ENCODE assay signal across 1 mouse cellular context in genomic region chr8:70898661-70899198, GRCm38 (mm10).
TF ChIP-seq lines count a peak whose summit lies in the region.

No protein-coding gene starts in this region.

TF ChIP-seq in CH12.LX, 34 proteins besides CTCF, POLR2A, EP300 and RAD21:
- no peak for TF ChIP-seq NRF1 (IDR thresholded peaks at IDR 0.05; ENCODE audit: low read depth, low read length)
- TF ChIP-seq ELF1 (IDR thresholded peaks at IDR 0.05; ENCODE audit: low read depth, low read length): no peak
- peak; percentile 92 for TF ChIP-seq IRF4 (IDR thresholded peaks at IDR 0.05; ENCODE audit: low read depth, low read length)
- no peak for TF ChIP-seq SMC3 (IDR thresholded peaks at IDR 0.05; ENCODE audit: low read depth, low read length)
- TF ChIP-seq GABPA (IDR thresholded peaks at IDR 0.05; ENCODE audit: insufficient replicate concordance, low read depth, low read length): no peak
- TF ChIP-seq RCOR1 (conservative IDR thresholded peaks at IDR 0.05; ENCODE audit: low read depth, low read length): no peak
- TF ChIP-seq TCF12 (IDR thresholded peaks at IDR 0.05; ENCODE audit: low read depth, low read length): peak; percentile 65; the same call in 1 of the 2 replicates
- no peak for TF ChIP-seq CHD1 (IDR thresholded peaks at IDR 0.05; ENCODE audit: low read depth, low read length)
- no peak for TF ChIP-seq MAFK (IDR thresholded peaks at IDR 0.05; ENCODE audit: insufficient replicate concordance, low read length)
- no peak for TF ChIP-seq TBP (conservative IDR thresholded peaks at IDR 0.05; ENCODE audit: low read depth, low read length)
- no peak for TF ChIP-seq MAZ (IDR thresholded peaks at IDR 0.05; ENCODE audit: low read depth, low read length)
- TF ChIP-seq HCFC1 (IDR thresholded peaks at IDR 0.05; ENCODE audit: low read depth, low read length): no peak
- no peak for TF ChIP-seq CHD2 (IDR thresholded peaks at IDR 0.05; ENCODE audit: low read length)
- TF ChIP-seq MAX (IDR thresholded peaks at IDR 0.05; ENCODE audit: low read length): no peak; the same call in 1 of the 2 replicates
